Mouse (Mus musculus): ENCODE data around the gene Prrc2a. TPM values are rescaled to one million over a fixed set of nuclear protein-coding genes. Genes with fewer than 3 reads are reported as not detected.
A peak's percentile ranks its signal among the peaks of the same experiment; 100 is the strongest.
"Not testable (repeated sequence)": the region's sequence is repeated elsewhere in the genome, so short reads cannot be mapped to it uniquely, and the experiment has no call there.

Gene Prrc2a
- total and polyA plus RNA-seq, 2 experiments from 2014 or later, result 88.0 to 230 TPM

DNA sequence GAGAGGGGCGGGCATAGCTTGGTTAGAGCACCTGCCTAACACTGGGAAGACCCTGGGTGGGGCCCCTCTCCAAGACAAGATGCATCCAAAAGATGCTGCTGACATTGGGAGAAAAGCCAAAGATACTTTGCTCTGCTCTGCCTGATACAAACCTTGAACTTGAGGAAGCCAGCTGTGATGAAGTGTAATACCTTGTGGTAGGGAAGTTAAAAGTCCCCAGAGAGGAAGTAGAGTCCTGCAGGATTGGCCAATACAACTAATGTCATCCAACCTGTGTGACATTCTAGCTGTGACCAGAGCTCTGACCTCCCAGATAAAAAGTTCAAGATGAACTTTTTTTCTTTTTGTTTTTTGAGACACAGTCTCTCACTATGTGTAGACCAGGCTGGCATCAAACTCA lies 39.6 kb downstream of the Prrc2a start:
- no peaks in the 10 kb centered on the region for H3K27me3 ChIP-seq (ENCODE audit: insufficient read depth, low read length)
- H3K36me3 ChIP-seq (ENCODE audit: insufficient read depth, low read length), result peaks cover 10% of the 10 kb centered on the region
- H3K4me2 ChIP-seq (ENCODE audit: low read depth, low read length, poor library complexity, severe bottlenecking), result no peak overlapping the region
- no peak overlapping the region; the same call in 1 of the 2 replicates for H3K9ac ChIP-seq (replicated peaks; ENCODE audit: low read length, poor library complexity, severe bottlenecking)
- no peak for DNase-seq (ENCODE audit: low spot score)
- no peak for ATAC-seq (ENCODE audit: low FRiP score)
- no peak for TF ChIP-seq CTCF (IDR thresholded peaks at IDR 0.05)
- 96% methylated on average over 1 of the region's 1 CpGs for WGBS
- H3K27ac ChIP-seq (ENCODE audit: low read depth, low read length), result no peak overlapping the region
- peaks cover 13% of the 10 kb centered on the region for H3K4me1 ChIP-seq (ENCODE audit: insufficient read depth, low read length)
- no peak overlapping the region for H3K4me3 ChIP-seq (ENCODE audit: low read depth, low read length)
- no peaks in the 10 kb centered on the region for H3K9me3 ChIP-seq (ENCODE audit: low read length)

DNA sequence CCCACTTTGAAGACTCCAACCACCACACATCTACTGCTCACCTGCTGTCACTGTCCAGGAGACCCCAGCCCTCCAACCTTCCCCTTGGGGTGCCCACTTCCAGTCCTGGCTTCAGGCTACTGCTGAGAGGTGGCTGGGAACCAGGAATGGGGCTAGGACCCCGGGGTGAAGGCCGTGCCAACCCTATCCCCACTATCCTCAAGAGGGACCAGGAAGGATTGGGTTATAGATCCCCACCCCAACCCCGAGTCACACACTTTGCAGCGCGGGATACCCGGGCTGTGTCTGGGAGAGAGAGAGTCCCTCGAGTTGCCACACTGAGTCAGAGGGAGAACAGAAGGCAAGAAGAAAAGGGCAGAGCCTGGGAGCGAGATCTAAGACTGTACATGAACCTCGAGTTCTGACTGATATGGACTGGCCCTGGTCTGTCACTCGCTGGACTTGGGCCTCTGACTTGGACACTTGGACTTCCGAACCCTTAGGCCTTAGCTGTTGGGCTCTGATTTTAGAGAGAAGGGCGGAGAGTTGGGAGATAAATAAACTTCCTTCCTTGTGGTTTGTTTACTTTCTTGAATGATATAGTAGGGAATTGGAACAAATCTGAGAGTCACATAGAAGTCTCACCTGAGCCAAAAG lies 40.3 kb downstream of the Prrc2a start:
- H3K27me3 ChIP-seq (ENCODE audit: insufficient read depth, low read length); ATAC-seq (ENCODE audit: low FRiP score); DNase-seq (ENCODE audit: low spot score); H3K4me3 ChIP-seq (ENCODE audit: low read depth, low read length); H3K9ac ChIP-seq (replicated peaks; ENCODE audit: low read length, poor library complexity, severe bottlenecking); H3K27ac ChIP-seq (ENCODE audit: low read depth, low read length); H3K9me3 ChIP-seq (ENCODE audit: low read length); H3K36me3 ChIP-seq (ENCODE audit: insufficient read depth, low read length); H3K4me2 ChIP-seq (ENCODE audit: low read depth, low read length, poor library complexity, severe bottlenecking): not testable (repeated sequence)
- H3K4me1 ChIP-seq (ENCODE audit: insufficient read depth, low read length), result peaks cover 13% of the 10 kb centered on the region
- 96% methylated on average over 12 of the region's 12 CpGs for WGBS

DNA sequence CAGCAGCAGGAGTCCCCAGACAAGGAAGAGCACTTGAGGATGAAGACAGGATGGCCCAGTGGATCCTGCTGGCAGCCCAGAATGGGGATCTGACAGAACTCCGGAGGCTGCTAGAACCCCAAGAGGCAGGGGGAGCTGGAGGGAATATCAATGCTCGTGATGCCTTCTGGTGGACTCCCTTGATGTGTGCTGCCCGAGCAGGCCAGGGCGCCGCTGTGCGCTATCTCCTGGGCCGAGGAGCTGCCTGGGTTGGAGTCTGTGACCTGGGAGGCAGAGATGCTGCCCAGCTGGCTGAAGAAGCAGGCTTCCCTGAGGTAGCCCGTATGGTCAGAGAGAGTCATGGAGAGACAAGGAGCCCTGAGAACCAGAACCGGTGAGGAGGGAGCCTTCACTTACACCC lies 41.4 kb downstream of the Prrc2a start:
- not testable (repeated sequence) for DNase-seq (ENCODE audit: low spot score); H3K9me3 ChIP-seq (ENCODE audit: low read length); H3K4me3 ChIP-seq (ENCODE audit: low read depth, low read length); H3K27ac ChIP-seq (ENCODE audit: low read depth, low read length); H3K9ac ChIP-seq (replicated peaks; ENCODE audit: low read length, poor library complexity, severe bottlenecking); ATAC-seq (ENCODE audit: low FRiP score); H3K4me2 ChIP-seq (ENCODE audit: low read depth, low read length, poor library complexity, severe bottlenecking); H3K27me3 ChIP-seq (ENCODE audit: insufficient read depth, low read length)
- H3K36me3 ChIP-seq (ENCODE audit: insufficient read depth, low read length), result peaks cover 13% of the 10 kb centered on the region
- peaks cover 13% of the 10 kb centered on the region for H3K4me1 ChIP-seq (ENCODE audit: insufficient read depth, low read length)
- 95% methylated on average over 9 of the region's 9 CpGs for WGBS

DNA sequence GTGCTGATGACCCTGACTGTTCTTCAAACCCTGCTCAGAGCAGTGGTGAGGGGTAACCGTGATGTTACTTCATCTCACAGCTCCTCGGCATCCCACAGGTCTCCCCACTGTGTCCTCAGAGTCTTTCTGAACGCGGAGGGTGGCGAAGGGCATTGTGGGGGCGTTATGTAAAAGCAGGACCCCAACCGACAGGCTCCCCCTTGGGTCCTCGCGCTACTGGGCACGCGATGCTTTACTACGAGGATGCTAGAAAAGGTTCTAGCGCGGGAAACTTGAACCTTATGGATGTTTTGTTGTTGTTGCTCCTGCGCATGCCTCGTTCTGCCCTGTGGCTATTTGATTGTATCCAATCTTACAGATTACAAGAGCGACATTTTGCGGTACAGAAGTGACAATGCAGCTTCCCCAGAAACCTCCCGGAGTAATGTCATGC lies 42.8 kb downstream of the Prrc2a start, which contains the start of gene Csnk2b:
Gene Csnk2b (minus strand): TSS at position 183 of the 433 bp plus-strand sequence.
- Histone ChIP-seq H3K4me1 (ENCODE audit: insufficient read depth, low read length) (peaks cover 4% of the 10 kb centered on the region; the same call in 1 of the 2 replicates), H3K4me3 (ENCODE audit: low read depth, low read length) (peak within 1 kb of the TSS; percentile 92), H3K36me3 (ENCODE audit: insufficient read depth, low read length) (peaks cover 23% of the 10 kb centered on the region), H3K9me3 (ENCODE audit: low read length) (no peaks in the 10 kb centered on the region), H3K27me3 (ENCODE audit: insufficient read depth, low read length) (no peaks in the 10 kb centered on the region), H3K9ac (replicated peaks; ENCODE audit: low read length, poor library complexity, severe bottlenecking) (peak within 1 kb of the TSS; percentile 89), H3K27ac (ENCODE audit: low read depth, low read length) (peak within 1 kb of the TSS; percentile 92), H3K4me2 (ENCODE audit: low read depth, low read length, poor library complexity, severe bottlenecking) (peak within 1 kb of the TSS; percentile 94)
- TF ChIP-seq CTCF (IDR thresholded peaks at IDR 0.05), result peak; percentile 60
- ATAC-seq (ENCODE audit: low FRiP score) (peak; percentile 59), DNase-seq (ENCODE audit: low spot score) (peak; percentile 94)
- WGBS, result 0% methylated on average over 19 of the region's 19 CpGs

DNA sequence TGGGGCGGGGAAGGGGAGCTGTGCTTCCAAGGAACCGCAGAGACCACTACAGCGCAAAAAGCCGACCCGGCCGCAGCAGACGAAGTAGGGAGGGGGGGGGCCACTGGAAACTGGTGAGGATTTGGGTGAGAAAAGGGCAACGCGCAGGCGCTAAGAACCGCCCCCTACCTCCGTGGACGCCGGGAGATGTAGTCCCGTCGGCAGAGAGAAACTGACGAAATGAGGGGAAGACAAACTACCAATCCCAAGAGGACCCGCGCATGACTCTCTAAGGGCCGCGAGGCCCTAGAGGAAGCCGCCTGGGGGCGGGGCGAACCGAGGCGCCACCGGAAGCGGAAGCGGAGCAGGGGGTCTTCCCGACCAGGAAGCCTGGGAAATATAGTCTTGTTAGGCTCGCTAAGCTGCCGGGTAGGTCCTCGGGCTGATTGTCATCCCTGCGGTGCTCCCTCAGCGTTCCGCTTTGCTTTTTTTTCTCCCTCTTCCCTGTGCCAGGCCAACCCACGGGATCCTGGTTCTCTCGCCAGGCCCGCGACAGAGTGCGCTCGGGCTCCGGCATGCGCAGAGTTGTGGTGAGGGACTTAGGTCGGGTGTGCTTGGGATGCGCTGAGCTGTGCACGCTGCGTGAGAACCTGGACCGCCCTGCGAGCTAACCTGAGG lies 43.4 kb downstream of the Prrc2a start, which contains the start of gene Gpank1:
Gene Gpank1 (plus strand): TSS at position 313 of the 657 bp plus-strand sequence.
- Histone ChIP-seq H3K4me1 (ENCODE audit: insufficient read depth, low read length) (no peaks in the 10 kb centered on the region), H3K36me3 (ENCODE audit: insufficient read depth, low read length) (peaks cover 25% of the 10 kb centered on the region), H3K9ac (replicated peaks; ENCODE audit: low read length, poor library complexity, severe bottlenecking) (peak within 1 kb of the TSS; percentile 89), H3K4me2 (ENCODE audit: low read depth, low read length, poor library complexity, severe bottlenecking) (peak within 1 kb of the TSS; percentile 94), H3K9me3 (ENCODE audit: low read length) (no peaks in the 10 kb centered on the region), H3K27me3 (ENCODE audit: insufficient read depth, low read length) (no peaks in the 10 kb centered on the region), H3K27ac (ENCODE audit: low read depth, low read length) (peak within 1 kb of the TSS; percentile 92), H3K4me3 (ENCODE audit: low read depth, low read length) (peak within 1 kb of the TSS; percentile 92)
- DNase-seq (ENCODE audit: low spot score), result peak; percentile 100
- WGBS, result under 1% methylated on average over 50 of the region's 50 CpGs
- TF ChIP-seq CTCF (IDR thresholded peaks at IDR 0.05), result no peak
- ATAC-seq (ENCODE audit: low FRiP score), result peak; percentile 93

DNA sequence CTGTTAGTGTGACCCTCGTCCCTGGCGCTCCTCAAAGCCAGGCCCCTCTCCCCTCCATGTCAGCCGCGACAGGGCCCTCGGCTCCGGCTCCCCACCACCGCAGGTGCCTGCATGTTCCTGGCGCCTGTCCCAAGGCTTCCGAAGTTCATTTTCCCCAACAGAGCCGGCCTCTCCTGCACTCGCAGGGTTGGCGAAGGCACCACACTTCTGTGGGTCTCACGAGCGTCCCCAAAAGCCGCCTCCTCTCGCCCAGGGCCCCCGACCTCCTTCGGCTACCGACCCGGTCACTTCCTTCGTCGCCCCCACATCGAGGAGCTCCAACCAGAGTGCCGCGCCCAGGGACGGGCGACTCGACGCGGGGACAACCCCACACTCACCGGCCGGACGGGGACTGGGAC lies 44.0 kb downstream of the Prrc2a start:
- ATAC-seq (ENCODE audit: low FRiP score), result no peak
- no peak for TF ChIP-seq CTCF (IDR thresholded peaks at IDR 0.05)
- Histone ChIP-seq H3K9me3 (ENCODE audit: low read length) (no peaks in the 10 kb centered on the region), H3K36me3 (ENCODE audit: insufficient read depth, low read length) (peaks cover 30% of the 10 kb centered on the region), H3K27ac (ENCODE audit: low read depth, low read length) (peak overlapping the region; percentile 60), H3K9ac (replicated peaks; ENCODE audit: low read length, poor library complexity, severe bottlenecking) (peak overlapping the region; percentile 89), H3K4me2 (ENCODE audit: low read depth, low read length, poor library complexity, severe bottlenecking) (peak overlapping the region; percentile 94), H3K27me3 (ENCODE audit: insufficient read depth, low read length) (no peaks in the 10 kb centered on the region), H3K4me1 (ENCODE audit: insufficient read depth, low read length) (no peaks in the 10 kb centered on the region), H3K4me3 (ENCODE audit: low read depth, low read length) (peak overlapping the region; percentile 92)
- 0% methylated on average over 33 of the region's 33 CpGs for WGBS
- no peak for DNase-seq (ENCODE audit: low spot score)
